31 mouse cellular contexts compared by ENCODE assay signal in genomic region chr3:137301195-137301594, GRCm38 (mm10). TPM values are rescaled to one million over a fixed set of nuclear protein-coding genes. Genes with fewer than 3 reads are reported as not detected.
"Had no signal": no experiment of that assay in that cellular context is flagged by ENCODE, and none has a peak within 500 bp of the region (broad histone marks: within the 10 kb centered on the region; RNA-seq: fewer than 3 reads in every experiment).

No protein-coding gene starts in this region.

- DNase-seq: left cerebral cortex, postnatal 4 days; liver; liver, embryonic 13.5 days; liver, postnatal 0 days; lung, adult 18-20 months; lung, adult 2 months; lung, embryonic 14.5 days; lung, postnatal 10 days; lung, postnatal 14 days; lung, postnatal 36 days; lung, postnatal 4 days; midbrain, embryonic 14.5 days had no signal

- H3K4me3 ChIP-seq: left cerebral cortex, adult 2 months; limb, embryonic 10.5 days; limb, embryonic 12.5 days; limb, embryonic 13.5 days; limb, embryonic 15.5 days; liver, embryonic 12.5 days; liver, embryonic 13.5 days; liver, embryonic 15.5 days; lung, embryonic 15.5 days; megakaryocyte, embryonic 14.5 days; midbrain, embryonic 10.5 days; midbrain, embryonic 12.5 days; midbrain, embryonic 13.5 days; midbrain, embryonic 15.5 days; myocyte had no signal

- ATAC-seq: liver, embryonic 12.5 days; liver, postnatal 0 days; lung, postnatal 0 days; midbrain, embryonic 13.5 days; midbrain, embryonic 15.5 days; midbrain, embryonic 16.5 days had no signal

- H3K27ac ChIP-seq: left cerebral cortex, adult 2 months; limb, embryonic 10.5 days; limb, embryonic 12.5 days; limb, embryonic 13.5 days; limb, embryonic 15.5 days; liver, embryonic 12.5 days; liver, embryonic 13.5 days; liver, embryonic 14.5 days; liver, embryonic 15.5 days; lung, embryonic 15.5 days; macrophage; midbrain, embryonic 10.5 days; midbrain, embryonic 12.5 days; midbrain, embryonic 13.5 days; midbrain, embryonic 15.5 days had no signal

RNA-seq across cellular contexts. Expression of gene Emcn, which starts 39.7 kb away (rescaled TPM):
- total RNA-seq: monocyte, adult 5-6 weeks had no signal
